11 mouse cellular contexts compared by ENCODE assay signal in the genomic region with DNA sequence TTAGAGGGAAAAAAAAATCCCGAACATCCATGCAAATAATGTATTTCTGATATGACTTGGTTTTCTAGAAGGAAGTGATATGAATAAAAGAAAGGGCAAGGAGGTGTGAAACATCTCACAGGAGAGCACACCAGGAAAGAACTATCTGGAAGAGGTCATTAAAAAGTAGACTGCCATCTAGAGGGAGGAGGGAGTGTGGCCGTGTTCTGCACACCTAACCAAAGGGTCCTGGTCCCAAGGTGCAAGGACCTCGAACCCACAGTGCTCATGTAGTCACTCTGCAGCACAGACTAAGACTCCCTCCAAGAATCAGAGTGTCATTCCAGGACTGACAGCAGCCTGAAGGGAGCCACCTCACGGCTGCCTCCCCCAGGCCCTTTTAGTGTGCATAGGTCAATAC.
DNase-seq lines count a peak whose midpoint lies in the region; ATAC-seq and TF ChIP-seq lines count a peak whose summit lies in the region.
"Had no signal": no experiment of that assay in that cellular context is flagged by ENCODE, and none has a peak within 500 bp of the region (broad histone marks: within the 10 kb centered on the region; RNA-seq: fewer than 3 reads in every experiment).

No protein-coding gene starts in this region.

- TF ChIP-seq EP300 in heart, postnatal 0 days (IDR thresholded peaks at IDR 0.05; ENCODE audit: low read depth), result no peak

- peak; percentile 38 for TF ChIP-seq CTCF in heart, postnatal 0 days (IDR thresholded peaks at IDR 0.05; ENCODE audit: low read depth)
- 0 out of 2 replicates have a peak, but pooled peaks have one; percentile 5 for TF ChIP-seq CTCF in E14TG2a.4 (conservative IDR thresholded peaks at IDR 0.05; ENCODE audit: low read length)

- no peaks in the 10 kb centered on the region for H3K36me3 ChIP-seq in heart, postnatal 0 days (replicated peaks; ENCODE audit: control insufficient read depth, insufficient read depth, low read length)
- H3K36me3 ChIP-seq in E14TG2a.4 (ENCODE audit: insufficient read depth, low read length), result no peaks in the 10 kb centered on the region
- H3K36me3 ChIP-seq: liver, embryonic 15.5 days; neural tube, embryonic 12.5 days had no signal

- no peak for ATAC-seq in heart, postnatal 0 days (ENCODE audit: insufficient read depth, low read depth)
- ATAC-seq: activated CD4-positive, CD25-positive, alpha-beta regulatory T cell, adult 4 months had no signal

- WGBS in heart, postnatal 0 days, result 66% methylated on average over 4 of the region's 4 CpGs

- no peaks in the 10 kb centered on the region for H3K4me1 ChIP-seq in heart, postnatal 0 days (ENCODE audit: control insufficient read depth, insufficient read depth)
- 0 out of 2 replicates have a peak, but pooled peaks cover 3% of the 10 kb centered on the region for H3K4me1 ChIP-seq in E14TG2a.4 (replicated peaks; ENCODE audit: low read depth, low read length)
- H3K4me1 ChIP-seq: liver, embryonic 15.5 days; neural tube, embryonic 12.5 days had no signal

- H3K9ac ChIP-seq in heart, postnatal 0 days (replicated peaks; ENCODE audit: low read depth, low read length), result no peak overlapping the region
- H3K9ac ChIP-seq: liver, embryonic 15.5 days; neural tube, embryonic 12.5 days had no signal

- DNase-seq in heart, postnatal 0 days (ENCODE audit: low spot score), result no peak
- no peak for DNase-seq in heart, postnatal 25 days (ENCODE audit: low spot score)
- DNase-seq in 3T3-L1 (ENCODE audit: low read depth, low spot score), result peak; percentile 15
- DNase-seq in lung, postnatal 14 days, result peak; percentile 13
- DNase-seq in MN1 (ENCODE audit: low spot score), result no peak
- no peak for DNase-seq in left cerebral cortex, postnatal 4 days
- DNase-seq: gastrocnemius, postnatal 36 days had no signal

- H3K4me2 ChIP-seq in heart, postnatal 0 days (ENCODE audit: low read depth, low read length), result no peak overlapping the region
- H3K4me2 ChIP-seq: liver, embryonic 15.5 days; neural tube, embryonic 12.5 days had no signal

- intact Hi-C loops in heart, postnatal 25 days (cut with DNase I), result loop anchor here (5.0 kb wide), 1 partner anchor 279 kb away; no protein-coding TSS in a partner anchor
- intact Hi-C loops in left cerebral cortex, postnatal 4 days (cut with DNase I), result no loop called here

- H3K27ac ChIP-seq in heart, postnatal 0 days (ENCODE audit: low read depth), result no peak overlapping the region
- H3K27ac ChIP-seq: liver, embryonic 15.5 days; neural tube, embryonic 12.5 days had no signal

- no peaks in the 10 kb centered on the region for H3K27me3 ChIP-seq in heart, postnatal 0 days (ENCODE audit: control insufficient read depth, insufficient read depth, low read length)
- H3K27me3 ChIP-seq in E14TG2a.4 (ENCODE audit: insufficient read depth, low read length), result no peaks in the 10 kb centered on the region
- H3K27me3 ChIP-seq: liver, embryonic 15.5 days; neural tube, embryonic 12.5 days had no signal

- H3K4me3 ChIP-seq in heart, postnatal 0 days (ENCODE audit: low read depth, low read length), result no peak overlapping the region
- H3K4me3 ChIP-seq in E14TG2a.4 (replicated peaks; ENCODE audit: low read length), result no peak overlapping the region
- H3K4me3 ChIP-seq: liver, embryonic 15.5 days; neural tube, embryonic 12.5 days had no signal

- H3K9me3 ChIP-seq in heart, postnatal 0 days (replicated peaks; ENCODE audit: control insufficient read depth, low read length), result no peaks in the 10 kb centered on the region
- H3K9me3 ChIP-seq in E14TG2a.4 (ENCODE audit: low read length), result no peaks in the 10 kb centered on the region
- H3K9me3 ChIP-seq: liver, embryonic 15.5 days; neural tube, embryonic 12.5 days had no signal

Comparison
In these comparisons a context has a peak if more than half of its experiments do, and no peak if none do; other contexts are left out.
1. DNase-seq: peak in 3T3-L1 (single experiment) and lung, postnatal 14 days (single experiment); none in heart, postnatal 0 days (single experiment), heart, postnatal 25 days (single experiment), MN1 (single experiment) and left cerebral cortex, postnatal 4 days (single experiment).